Mouse (Mus musculus): Measurements from ENCODE around the gene Olfr985.

Olfr985 gene

DNA sequence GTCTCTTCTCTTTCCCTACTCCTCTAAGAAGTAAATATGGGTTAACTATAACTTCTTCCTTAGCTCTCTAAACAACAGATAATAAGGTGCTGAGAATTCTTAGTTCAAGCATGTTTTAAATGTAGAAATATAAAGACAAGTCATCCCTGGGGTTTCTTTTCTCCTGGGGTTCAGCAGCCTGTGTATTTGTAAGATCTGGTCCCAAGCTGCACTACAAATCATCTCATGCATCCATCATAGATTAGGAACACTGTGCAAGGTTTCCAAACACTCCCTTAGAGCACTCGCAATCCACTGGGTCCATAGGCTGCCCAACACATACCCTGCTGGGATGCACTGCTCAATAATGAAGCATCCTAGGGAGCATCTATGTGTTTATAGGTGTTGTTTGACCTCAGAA lies at the start of gene Olfr985:
Gene Olfr985, minus strand, starts transcription at position 101 of the 400 bp plus-strand sequence.
- DNase-seq: no peak

DNA sequence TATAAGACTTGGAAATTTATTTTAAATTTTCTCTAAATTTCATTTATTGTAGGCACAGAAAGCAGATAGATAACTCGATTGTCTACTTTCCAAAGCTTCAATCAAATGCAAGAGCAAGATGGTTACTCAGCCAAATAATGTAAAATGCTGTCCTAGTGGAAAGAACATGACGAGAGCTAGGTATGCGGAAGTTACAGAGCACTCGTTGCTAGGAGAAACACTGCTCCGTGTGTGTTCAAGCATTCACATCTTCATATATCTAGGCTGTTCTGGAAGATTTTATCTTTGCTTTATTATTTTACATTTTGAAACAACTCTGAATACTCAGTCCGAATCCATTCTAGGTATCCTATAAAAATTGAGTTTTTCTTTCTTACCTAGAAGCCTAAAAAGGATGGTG lies 47.0 kb upstream of the Olfr985 start:
- peak; percentile 41 for DNase-seq

DNA sequence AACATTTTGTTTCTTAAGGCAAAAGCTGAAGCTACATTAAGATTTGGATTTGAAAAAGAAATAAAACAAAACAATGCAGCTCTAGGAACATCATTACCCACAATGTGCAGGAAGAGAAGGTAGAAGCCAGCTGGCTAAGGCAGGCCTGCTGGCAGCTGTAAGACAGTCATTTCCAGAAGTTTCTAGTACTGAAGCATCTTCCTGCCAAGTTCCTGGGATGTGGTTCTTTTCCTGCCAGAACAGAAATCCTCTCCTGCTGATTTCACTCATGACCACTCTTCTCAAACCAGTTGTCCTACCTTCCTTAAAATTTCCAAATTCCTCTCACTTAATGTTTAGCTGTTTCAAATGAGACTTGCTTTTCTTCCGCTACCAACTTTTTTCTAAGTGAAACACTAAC lies 36.5 kb upstream of the Olfr985 start:
- no peak for DNase-seq

DNA sequence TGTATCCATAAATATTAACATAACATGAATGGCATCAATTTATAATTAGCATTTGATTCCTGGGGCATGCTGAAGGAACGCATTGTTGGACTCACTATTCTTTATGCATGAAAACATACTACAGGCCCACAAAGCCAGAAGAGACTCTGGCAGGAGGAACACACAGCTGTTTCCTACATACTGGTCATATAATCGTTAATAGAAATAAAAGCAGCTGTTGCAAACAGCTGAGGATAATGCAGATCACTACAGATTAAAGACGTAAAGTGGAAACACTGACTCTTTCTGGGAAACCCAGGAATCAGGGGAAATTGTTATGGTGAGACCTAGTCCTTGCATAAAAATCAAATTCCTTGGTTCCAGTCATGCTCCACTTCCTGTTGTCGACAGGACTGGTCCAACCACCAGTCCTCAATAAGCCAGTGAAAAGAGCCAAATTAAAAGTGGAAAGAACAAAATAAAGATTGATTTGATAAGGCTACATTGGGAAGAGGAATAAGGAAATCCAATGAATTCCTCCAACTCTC lies 25.2 kb upstream of the Olfr985 start:
- DNase-seq: peak; percentile 13

DNA sequence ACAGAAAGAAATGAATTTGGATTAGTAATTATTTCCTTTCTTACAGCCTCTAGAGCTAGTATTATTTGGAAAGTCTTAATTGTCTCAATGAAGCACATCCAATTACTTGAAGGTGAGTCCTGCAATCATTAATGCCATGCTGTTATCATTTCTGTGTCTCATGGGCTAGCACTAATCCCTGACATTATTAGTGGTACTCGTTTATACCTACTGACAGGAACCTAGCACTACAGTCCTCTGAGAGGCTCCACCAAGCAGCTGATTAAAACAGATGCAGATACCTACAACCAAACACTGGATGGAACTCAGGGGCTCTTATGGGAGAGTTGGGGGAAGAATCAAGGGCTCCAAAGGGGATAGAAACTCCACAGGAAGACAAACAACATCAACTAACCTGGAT lies 11.6 kb upstream of the Olfr985 start:
- no peak for DNase-seq

DNA sequence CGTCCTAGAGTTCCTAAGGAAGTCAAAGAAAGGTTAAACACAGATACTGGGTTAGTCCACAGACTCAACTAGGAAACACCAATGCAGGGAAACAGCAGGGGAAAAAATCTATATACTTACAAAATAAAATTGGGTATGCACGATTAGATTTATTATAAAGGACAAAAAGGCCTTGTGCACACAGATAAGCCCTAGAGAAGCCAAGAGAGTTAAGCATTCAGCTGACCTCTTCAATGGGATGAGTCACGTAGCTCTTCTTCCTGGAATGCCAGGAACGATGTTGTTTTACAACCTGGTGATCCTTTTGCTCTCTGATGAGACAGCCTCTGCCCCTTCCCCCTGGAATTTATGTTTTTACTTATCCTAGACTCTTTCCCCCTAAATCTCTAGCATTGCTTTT lies 9.5 kb upstream of the Olfr985 start:
- no peak for DNase-seq

DNA sequence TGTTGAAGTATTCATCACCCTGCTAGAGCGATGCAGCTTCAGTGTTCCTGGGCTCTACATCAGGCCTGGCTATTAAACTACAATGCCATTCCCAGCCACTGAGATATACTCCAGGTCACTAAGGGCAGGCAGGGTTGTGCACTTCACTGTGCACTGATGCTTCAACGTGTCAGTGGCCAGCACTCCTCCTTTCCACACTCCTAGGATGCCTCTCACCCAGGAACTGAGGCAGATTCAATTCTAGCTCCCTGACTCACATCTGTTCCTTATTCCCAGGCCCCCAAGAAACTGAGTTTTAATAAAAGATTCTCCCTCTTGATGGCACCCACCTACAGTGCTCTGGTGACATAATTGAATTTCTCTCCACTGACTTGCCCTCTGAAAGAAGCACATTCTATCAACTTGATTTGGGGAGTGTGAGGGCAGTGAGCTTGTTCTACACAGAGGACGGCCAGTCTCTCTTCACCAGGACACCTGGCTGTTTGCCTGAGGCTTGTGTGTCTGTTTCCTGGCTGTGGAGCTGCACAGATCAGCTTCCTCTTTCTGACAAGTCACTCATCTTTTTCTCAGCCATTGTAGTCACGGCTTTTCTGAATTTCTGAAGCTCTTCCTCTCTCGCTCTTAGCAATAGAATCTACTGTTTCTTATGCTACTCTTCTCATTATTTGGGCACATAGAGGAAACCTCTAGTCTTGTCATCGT lies 7.2 kb upstream of the Olfr985 start:
- no peak for DNase-seq

DNA sequence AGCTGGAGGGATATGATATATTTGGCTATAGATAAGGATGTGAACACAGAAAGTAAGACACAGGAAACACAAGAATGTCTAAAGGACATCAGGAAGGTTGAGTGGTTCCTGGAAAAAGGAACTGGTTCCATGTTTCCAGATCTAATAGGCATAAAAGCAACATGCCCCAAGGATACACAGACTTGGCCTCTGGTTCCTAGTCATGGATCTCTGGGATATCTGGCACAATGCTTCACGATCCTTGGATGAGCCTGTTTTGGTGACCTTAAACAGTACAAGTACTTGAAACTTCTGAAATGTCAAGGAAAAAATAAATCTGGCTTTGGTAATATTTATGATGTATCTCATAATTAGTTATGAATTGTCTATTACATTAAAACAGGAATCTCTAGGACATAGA lies 572 bp upstream of the Olfr985 start:
- no peak for DNase-seq

DNA sequence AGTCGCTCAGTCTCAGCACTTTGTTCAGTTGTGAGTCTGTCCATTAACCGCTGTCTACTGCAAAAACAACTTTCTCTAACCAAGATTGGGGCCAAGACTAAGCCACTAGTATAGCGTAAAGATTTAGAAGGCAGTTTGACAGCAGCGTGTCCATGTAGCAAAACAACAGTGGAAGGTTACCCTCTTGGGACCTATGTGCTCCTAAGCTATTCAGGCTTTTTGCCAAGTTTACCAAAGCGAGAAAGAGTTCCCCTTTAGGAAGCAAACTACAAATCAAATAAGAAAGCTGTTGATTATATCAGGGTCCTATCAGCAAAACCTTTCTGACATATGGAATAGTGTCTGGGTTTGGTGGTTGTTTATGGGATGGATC lies 12.7 kb downstream of the Olfr985 start:
- peak; percentile 2 for DNase-seq

DNA sequence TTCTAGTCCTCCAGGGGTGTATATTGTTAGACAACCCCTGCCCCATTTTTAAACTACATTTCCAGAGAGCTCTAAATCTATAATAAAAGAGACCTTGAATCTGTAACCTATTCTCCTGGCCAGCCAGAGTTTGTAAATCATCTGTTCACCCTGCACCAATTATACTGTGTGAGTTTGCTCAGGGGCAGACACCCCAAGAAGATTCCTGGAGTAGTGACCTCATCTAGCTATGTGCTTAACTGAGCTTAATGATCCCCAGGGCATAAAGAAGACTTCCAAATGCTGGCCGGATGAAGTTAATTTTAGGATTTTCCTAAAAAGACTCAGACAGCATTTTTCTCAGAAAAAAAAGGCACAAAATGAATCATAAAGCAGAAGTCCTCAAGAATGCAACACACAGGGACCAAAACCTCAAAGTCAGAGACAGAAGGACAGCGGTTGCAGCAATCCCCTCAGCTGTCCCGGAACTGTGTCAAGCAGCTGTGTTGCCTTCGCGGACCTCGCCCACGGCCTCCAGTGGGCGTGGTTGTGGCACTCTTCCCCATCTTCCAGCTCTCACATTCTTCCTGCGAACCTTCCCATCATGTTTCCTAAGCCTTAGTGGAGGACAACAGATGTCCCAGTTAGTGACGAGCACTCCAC lies 13.2 kb downstream of the Olfr985 start:
- peak; percentile 13 for DNase-seq

DNA sequence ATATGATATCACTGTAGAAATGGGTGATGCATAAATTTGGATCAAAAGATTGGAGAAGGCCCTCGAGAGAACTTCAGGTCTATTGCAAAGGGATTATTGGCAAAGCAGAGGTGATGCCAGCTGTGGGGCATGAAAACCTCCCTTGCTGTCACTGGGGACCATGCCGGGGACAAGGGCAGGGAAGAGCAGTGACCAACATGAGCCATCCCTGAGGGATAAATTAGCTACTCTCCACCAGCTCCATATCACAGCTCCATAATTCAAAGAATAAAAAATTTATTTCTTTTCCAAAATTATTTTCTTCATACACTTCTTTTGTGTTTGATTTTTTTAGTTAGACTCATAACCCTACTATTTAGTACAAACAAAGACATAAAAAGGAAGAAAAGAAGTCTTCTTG lies 15.9 kb downstream of the Olfr985 start, which contains the start of gene Olfr984:
Gene Olfr984, minus strand, starts transcription at position 101 of the 400 bp plus-strand sequence.
- no peak for DNase-seq

DNA sequence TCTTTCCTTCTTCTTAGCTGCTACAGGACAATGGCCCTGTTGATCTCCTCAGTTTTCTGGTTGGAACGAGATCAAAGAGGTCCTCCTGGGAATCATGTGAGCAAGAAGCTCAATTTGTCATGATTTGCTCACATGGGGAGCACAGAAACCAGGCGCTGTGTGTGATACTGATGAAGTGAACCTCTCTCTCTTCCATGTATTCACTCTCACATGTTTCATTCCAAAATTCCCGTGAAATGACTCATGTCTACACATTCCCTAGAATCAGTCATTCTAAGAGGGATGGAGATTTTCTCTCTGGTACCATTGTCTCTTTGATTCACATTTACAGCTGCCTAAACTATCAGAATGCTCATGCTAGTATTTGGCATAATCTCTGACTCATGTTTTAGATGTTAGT lies 35.2 kb downstream of the Olfr985 start:
- no peak for DNase-seq

DNA sequence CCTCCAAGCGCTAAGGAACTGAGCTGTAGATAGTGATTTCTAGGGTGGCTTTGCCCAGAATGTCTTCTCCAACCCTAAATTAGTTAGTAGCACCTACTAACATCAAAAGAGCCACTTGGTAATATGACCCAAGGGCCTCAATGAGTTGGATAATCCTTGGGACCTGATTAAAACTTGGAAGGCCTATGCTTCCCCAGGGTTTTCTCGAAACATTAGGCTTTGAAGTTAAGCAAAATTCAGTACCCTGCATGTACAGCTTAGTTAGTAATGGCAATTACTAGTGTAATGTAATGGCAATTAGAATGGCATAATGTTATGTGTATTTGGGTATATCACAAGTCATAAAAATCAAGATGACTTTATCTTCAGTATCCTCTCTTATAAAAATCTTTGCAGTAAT lies 36.5 kb downstream of the Olfr985 start, which contains the start of gene Olfr983:
Gene Olfr983, minus strand, starts transcription at position 101 of the 400 bp plus-strand sequence.
- DNase-seq: no peak

Measured in kidney, adult 9 months (tissue).